Mouse (Mus musculus): ENCODE data around the gene Mettl7a2.

- TF ChIP-seq CTCF (IDR thresholded peaks at IDR 0.05; ENCODE audit: control insufficient read depth, insufficient read depth, low read length), result no peak
- TF ChIP-seq POLR2A (IDR thresholded peaks at IDR 0.05; ENCODE audit: borderline replicate concordance, control insufficient read depth, low read depth, low read length), result no peak
These were observed 22.1 kb downstream of the Mettl7a2 start for GRCm38 (mm10) chr15:100375066-100375465.
